Mouse (Mus musculus) heart, adult 2 months (tissue): ENCODE measurements around the gene Mark2. TPM values are rescaled to one million over a fixed set of nuclear protein-coding genes. Genes with fewer than 3 reads are reported as not detected.
A peak's percentile ranks its signal among the peaks of the same experiment; 100 is the strongest.

Experiments used
- DNase-seq, 2 experiments: peaks; one replicate each; pipeline ENCODE4 v3.0.0; 2021
- H3K27ac ChIP-seq: fragments of 200-600 bp; 2 replicates; pipeline ENCODE4 v1.8.1; 2022
- H3K27me3 ChIP-seq: fragments of 200-500 bp; 2 replicates; pipeline ENCODE4 v1.6.1; 2012; ENCODE audit warnings: mild to moderate bottlenecking, low read length, inconsistent platforms, mixed read lengths; ENCODE audit not compliant: control insufficient read depth, insufficient read depth
- H3K36me3 ChIP-seq: fragments of 200-500 bp; 2 replicates; pipeline ENCODE4 v1.6.1; 2012; ENCODE audit warnings: low read length, inconsistent platforms; ENCODE audit not compliant: control insufficient read depth, insufficient read depth
- H3K4me1 ChIP-seq: fragments of 200-500 bp; 2 replicates; pipeline ENCODE4 v1.6.1; 2011; ENCODE audit warnings: low read length; ENCODE audit not compliant: control insufficient read depth, insufficient read depth
- H3K4me3 ChIP-seq: fragments of 200-600 bp; 2 replicates; pipeline ENCODE4 v1.8.1; 2022
- H3K79me2 ChIP-seq: fragments of 200-500 bp; replicated peaks from 2 replicates; pipeline ENCODE4 v1.6.1; 2012; ENCODE audit warnings: mild to moderate bottlenecking, inconsistent platforms, low read length, moderate library complexity, mixed read lengths; ENCODE audit not compliant: control insufficient read depth, insufficient read depth
- H3K9ac ChIP-seq: fragments of 200-500 bp; 2 replicates; pipeline ENCODE4 v1.6.1; 2012; ENCODE audit warnings: low read depth, mild to moderate bottlenecking, control low read depth, inconsistent platforms, low read length, mixed read lengths
- CTCF ChIP-seq: fragments of 200-600 bp; IDR thresholded peaks from 2 replicates; pipeline ENCODE4 v1.8.1; 2022; ENCODE audit warnings: antibody characterized with exemption, mild to moderate bottlenecking, moderate library complexity
- EP300 ChIP-seq: fragments of 200-500 bp; IDR thresholded peaks from 2 replicates; pipeline ENCODE4 v1.6.1; 2011; ENCODE audit warnings: low read depth, low read length, control low read depth; ENCODE audit not compliant: insufficient read depth
- POLR2A ChIP-seq: fragments of 200-500 bp; IDR thresholded peaks from 2 replicates; pipeline ENCODE4 v1.6.1; 2011; ENCODE audit warnings: mild to moderate bottlenecking, low read depth, low read length, control low read depth; ENCODE audit not compliant: insufficient read depth
- WGBS: fragments of 180-500 bp; shearing (Covaris S2); methylation state at CpG from one replicate; pipeline ENCODE4 v1.1.7; 2018; 5-methylcytosine and 5-hydroxymethylcytosine counted together
- intact Hi-C: fragments of 180-260 bp; cut with DNase I; formaldehyde crosslinking; loops from one replicate; pipeline ENCODE4 v1.15.1; 2025
- polyA plus RNA-seq: library from polyadenylated mRNA; depleted of rRNA; stranded (reverse); fragments of >200 nt; gene quantifications from 2 replicates; pipeline ENCODE4 v1.2.3, GENCODE M21; 2012
- total RNA-seq, 2 experiments: library from RNA; stranded (reverse); gene quantifications; 2 replicates each; pipeline ENCODE4 v1.2.3; 2021

Gene Mark2
- total and polyA plus RNA-seq, 3 experiments: 46.2 to 53.8 (median 53.1) TPM

DNA sequence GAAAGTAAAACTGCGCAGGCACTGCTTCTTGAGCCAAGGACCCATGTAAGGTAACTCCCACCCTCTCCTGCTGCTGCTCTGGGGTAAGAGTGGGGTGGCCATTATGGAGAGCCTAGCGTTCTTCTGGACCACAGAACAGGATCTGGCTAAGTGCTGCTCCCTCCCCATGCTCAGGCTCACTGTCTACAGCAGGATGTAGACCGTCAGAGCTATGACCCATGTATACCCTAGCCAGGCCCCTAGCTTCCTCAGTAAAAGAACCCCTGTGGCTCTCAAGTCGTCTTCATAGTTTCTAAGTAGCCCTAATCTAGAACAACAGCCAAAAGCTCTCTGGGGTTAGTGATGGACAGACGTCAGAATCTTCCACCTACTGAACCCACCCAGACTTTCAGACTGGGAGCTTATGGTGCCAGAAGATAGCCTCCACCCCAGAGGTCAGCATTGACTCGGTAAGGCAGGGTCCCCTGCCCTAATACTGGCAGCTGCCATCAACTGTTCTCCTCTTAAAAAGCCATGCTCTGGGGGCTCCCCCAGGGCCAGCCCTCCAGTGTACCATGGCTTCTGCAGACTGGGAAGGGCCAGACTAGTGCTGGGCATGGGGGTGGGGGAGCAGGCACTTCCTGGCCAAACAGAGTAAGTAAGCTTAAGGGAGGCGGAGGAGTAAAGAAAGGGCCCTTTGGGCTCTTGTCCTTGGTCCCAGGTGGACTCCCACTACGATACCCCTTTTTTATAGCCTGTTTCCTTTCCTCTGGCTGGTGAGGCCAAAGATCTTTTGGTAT lies 47.4 kb downstream of the Mark2 start:
- peaks cover 17% of the 10 kb centered on the region for H3K4me1 ChIP-seq
- TF ChIP-seq POLR2A (no peak), EP300 (no peak), CTCF (no peak)
- no peak overlapping the region for H3K9ac ChIP-seq
- no peak overlapping the region for H3K4me3 ChIP-seq
- peaks cover 4% of the 10 kb centered on the region for H3K36me3 ChIP-seq
- intact Hi-C loops: no loop called here
- H3K27ac ChIP-seq: peak overlapping the region; percentile 61
- no peak for DNase-seq
- H3K79me2 ChIP-seq: peaks cover 2% of the 10 kb centered on the region; the same call in 1 of the 2 replicates
- H3K27me3 ChIP-seq: no peaks in the 10 kb centered on the region
- WGBS: 51% methylated on average over 8 of the region's 8 CpGs

GRCm38 (mm10) chr19:7291958-7292709 lies 49.5 kb downstream of the Mark2 start:
- Histone ChIP-seq H3K4me3 (no peak overlapping the region), H3K9ac (no peak overlapping the region), H3K36me3 (peaks cover 4% of the 10 kb centered on the region), H3K27me3 (no peaks in the 10 kb centered on the region), H3K79me2 (no peaks in the 10 kb centered on the region; the same call in 1 of the 2 replicates), H3K27ac (no peak overlapping the region), H3K4me1 (peaks cover 15% of the 10 kb centered on the region)
- WGBS: 76% methylated on average over 7 of the region's 7 CpGs
- no peak for DNase-seq
- intact Hi-C loops: no loop called here
- TF ChIP-seq EP300: no peak
- TF ChIP-seq POLR2A: no peak
- no peak for TF ChIP-seq CTCF

GRCm38 (mm10) chr19:7289767-7290166 lies 51.9 kb downstream of the Mark2 start:
- no peak overlapping the region for H3K27ac ChIP-seq
- WGBS: 4% methylated on average over 2 of the region's 2 CpGs
- peaks cover 4% of the 10 kb centered on the region for H3K36me3 ChIP-seq

DNA sequence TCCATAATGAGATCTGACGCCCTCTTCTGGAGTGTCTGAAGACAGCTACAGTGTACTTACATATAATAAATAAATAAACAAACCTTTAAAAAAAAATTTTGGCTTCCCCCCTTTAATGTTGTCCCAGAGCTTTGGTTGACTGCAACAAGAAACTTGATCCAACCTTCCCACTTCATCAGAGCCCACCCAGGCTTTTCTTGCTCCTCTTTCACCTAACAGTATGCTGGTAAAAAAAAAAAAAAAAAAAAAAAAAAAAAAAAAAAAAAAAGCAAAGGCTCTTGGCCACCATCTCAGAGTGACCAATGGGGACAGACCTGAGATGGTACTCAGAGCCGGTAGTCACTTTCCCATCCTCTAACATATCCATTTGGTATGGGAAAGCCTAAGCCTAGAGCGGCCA lies 53.4 kb downstream of the Mark2 start:
- H3K27ac ChIP-seq: no peak overlapping the region
- intact Hi-C loops: no loop called here
- peaks cover 2% of the 10 kb centered on the region for H3K4me1 ChIP-seq
- H3K36me3 ChIP-seq: no peaks in the 10 kb centered on the region; the same call in 1 of the 2 replicates
- H3K27me3 ChIP-seq: no peaks in the 10 kb centered on the region
- DNase-seq: no peak
- H3K79me2 ChIP-seq: no peaks in the 10 kb centered on the region
- H3K9ac ChIP-seq: no peak overlapping the region
- TF ChIP-seq POLR2A: no peak
- TF ChIP-seq EP300: no peak
- no peak for TF ChIP-seq CTCF
- H3K4me3 ChIP-seq: no peak overlapping the region
- WGBS: 89% methylated on average over 3 of the region's 3 CpGs

More at GRCm38 (mm10) chr19:7289767-7290166, 51.9 kb downstream of the Mark2 start:
- Histone ChIP-seq H3K9ac (no peak overlapping the region), H3K4me3 (no peak overlapping the region), H3K4me1 (peaks cover 7% of the 10 kb centered on the region), H3K27me3 (no peaks in the 10 kb centered on the region), H3K79me2 (no peaks in the 10 kb centered on the region; the same call in 1 of the 2 replicates)
- no peak for DNase-seq
- intact Hi-C loops: no loop called here
- TF ChIP-seq CTCF: no peak
- no peak for TF ChIP-seq POLR2A
- no peak for TF ChIP-seq EP300

- H3K27ac ChIP-seq: no peak overlapping the region
- intact Hi-C loops: no loop called here
- no peaks in the 10 kb centered on the region for H3K36me3 ChIP-seq
- DNase-seq: no peak
- H3K9ac ChIP-seq: no peak overlapping the region
- no peaks in the 10 kb centered on the region for H3K79me2 ChIP-seq
- H3K27me3 ChIP-seq: no peaks in the 10 kb centered on the region
- no peak for TF ChIP-seq EP300
- no peak for TF ChIP-seq CTCF
- TF ChIP-seq POLR2A: no peak
- 75% methylated on average over 12 of the region's 12 CpGs for WGBS
- H3K4me3 ChIP-seq: no peak overlapping the region
- peaks cover under 1% of the 10 kb centered on the region; the same call in 1 of the 2 replicates for H3K4me1 ChIP-seq
Observed at GRCm38 (mm10) chr19:7286563-7287315, 54.9 kb downstream of the Mark2 start.
